Mouse (Mus musculus): ENCODE results near the gene Ctsh. TPM values are rescaled to one million over a fixed set of nuclear protein-coding genes. Genes with fewer than 3 reads are reported as not detected.

Gene Ctsh
- 100 to 1,000 TPM; 445 to 488 TPM for total RNA-seq (2023)

GRCm38 (mm10) chr9:90053852-90054251 lies at the start of gene Ctsh:
TSS of gene Ctsh (plus strand) at chr9:90054152.

DNA sequence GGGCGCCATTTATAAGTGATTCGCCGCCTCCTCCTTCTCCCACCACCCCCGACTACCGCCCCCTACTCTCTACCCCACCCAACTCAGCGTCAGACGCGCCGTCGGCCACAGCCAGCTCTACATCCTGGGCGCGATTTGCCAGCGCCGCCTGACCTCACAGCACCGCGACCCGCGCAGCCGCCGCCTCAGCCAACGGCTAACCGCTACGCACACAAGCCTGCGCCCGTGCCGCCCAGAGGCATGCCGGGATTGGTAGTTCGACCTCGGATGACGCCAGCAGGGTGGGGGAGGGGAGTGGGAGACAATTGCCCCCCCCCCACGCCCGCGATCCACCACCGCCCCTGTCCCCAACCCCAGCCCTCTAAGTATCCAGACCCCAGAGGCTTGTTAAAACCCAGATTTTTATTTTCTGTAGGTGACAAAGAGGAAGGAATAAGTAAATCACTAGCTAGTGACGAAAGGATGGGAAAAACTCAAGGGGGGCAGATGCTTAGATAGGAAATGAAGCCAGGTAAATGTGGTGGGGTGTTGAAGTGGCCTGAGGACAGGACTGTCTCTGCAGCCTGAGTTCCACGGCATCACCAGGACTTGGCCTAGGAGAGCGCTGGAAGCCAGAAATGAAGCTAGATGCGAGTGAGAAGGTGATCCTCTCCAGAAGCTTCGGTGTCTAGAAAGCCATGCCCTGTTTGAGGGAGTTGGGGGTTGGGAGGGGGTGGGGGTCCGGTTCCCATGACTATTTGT lies 60.8 kb downstream of the Ctsh start, which contains the start of gene Morf4l1:
Morf4l1 (minus strand) TSS at position 208 of the 741 bp plus-strand sequence.

Other genes starting within 250 kb of the Ctsh start
- under 1 TPM in 1 of 2 experiments, not detected in 1; 0.47 TPM for gene Rasgrf1, start 144.2 kb upstream of the Ctsh start, total RNA-seq (2023)
- gene Morf4l1, start 60.6 kb downstream of the Ctsh start, total RNA-seq (2023): 100 to 1,000 TPM; 432 to 481 TPM
- not detected for gene Adamts7, start 108.9 kb downstream of the Ctsh start, total RNA-seq (2023)
- 1 to 10 TPM; 1.4 to 2.6 TPM for gene Tbc1d2b, start 216.7 kb downstream of the Ctsh start, total RNA-seq (2023)

Data from B cell, adult 67 days (primary cell).